Mouse (Mus musculus): Measurements from ENCODE around the gene Tmem216.

Gene Tmem216

GRCm38 (mm10) chr19:10495670-10496069, 60.4 kb downstream of the Tmem216 start:
- in situ Hi-C loops (cut with MboI, MseI) = no loop called here

GRCm38 (mm10) chr19:10486264-10486738, 69.7 kb downstream of the Tmem216 start:
- in situ Hi-C loops (cut with MboI, MseI) = loop anchor here (5.0 kb wide), 1 partner anchor 34 kb away; no protein-coding TSS in a partner anchor

All from T-helper 1 cell (primary cell).